Mouse (Mus musculus) gastrocnemius, postnatal 36 days (tissue): ENCODE results near the gene Arhgef25. TPM values are rescaled to one million over a fixed set of nuclear protein-coding genes. Genes with fewer than 3 reads are reported as not detected.
A peak's percentile ranks its signal among the peaks of the same experiment; 100 is the strongest.

Experiments used
- DNase-seq, 2 experiments: peaks; one replicate each; pipeline ENCODE4 v3.0.0; 2022
- intact Hi-C: fragments of 180-260 bp; cut with DNase I; formaldehyde crosslinking; loops from one replicate; pipeline ENCODE4 v1.15.1; 2025
- long read RNA-seq, 2 experiments: library from polyadenylated mRNA; stranded (forward); transcript quantifications; one replicate each; pipeline ENCODE4 v2.0.0; 2021
- total RNA-seq, 2 experiments: library from RNA; stranded (reverse); gene quantifications; 2 replicates each; pipeline ENCODE4 v1.2.3; 2021

Gene Arhgef25
- total RNA-seq, result 1 to 10 TPM; 8.3 to 9.4 TPM
- long read RNA-seq, experiment 1, partial matches to known transcripts, result 1 of 8 reads
- long read RNA-seq, experiment 1, other reads (novel, unspliced or antisense), result 6 of 8 reads
- long read RNA-seq, experiment 2, partial matches to known transcripts, result 0 of 2 reads
- long read RNA-seq, experiment 2, other reads (novel, unspliced or antisense), result 2 of 2 reads

DNA sequence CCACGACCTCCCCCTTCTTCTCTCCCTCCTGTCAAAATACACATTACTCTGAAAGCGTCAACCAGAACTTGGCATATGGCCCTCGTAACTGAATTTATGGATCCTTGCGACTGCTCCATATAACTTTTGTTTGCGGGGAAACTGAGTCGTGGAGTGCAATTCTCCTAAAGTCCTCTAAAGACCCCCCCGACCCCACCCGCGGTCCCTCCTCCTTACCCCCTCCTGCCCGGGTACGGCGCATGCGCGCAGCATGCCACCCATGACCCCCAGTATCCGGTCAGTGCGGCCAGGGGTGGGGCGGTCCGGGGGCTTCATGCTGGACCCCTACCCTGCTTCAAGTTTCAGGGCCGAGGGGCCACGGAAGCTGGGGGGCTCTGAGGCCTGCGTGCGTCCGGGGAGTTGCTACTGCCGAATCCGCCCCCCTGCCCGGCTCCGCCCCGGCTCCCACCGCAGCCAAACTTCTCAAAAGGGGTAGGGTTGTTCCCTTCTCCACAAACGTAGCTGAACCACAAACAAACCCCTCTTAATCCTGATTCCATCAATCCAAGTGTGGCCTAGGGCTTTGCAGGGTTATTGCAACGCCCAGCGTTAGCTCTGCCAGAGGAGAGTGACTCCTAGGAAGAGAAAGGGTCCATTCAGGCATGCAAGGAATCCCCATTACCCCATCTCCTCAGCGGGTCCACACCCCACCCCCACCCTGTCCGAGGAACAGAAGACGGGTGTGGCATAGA, at the start of gene Arhgef25:
Gene Arhgef25 (minus strand): TSS at position 433 of the 731 bp plus-strand sequence.
- DNase-seq, result peak; percentile 69 to 78
- intact Hi-C loops, result no loop called here

DNA sequence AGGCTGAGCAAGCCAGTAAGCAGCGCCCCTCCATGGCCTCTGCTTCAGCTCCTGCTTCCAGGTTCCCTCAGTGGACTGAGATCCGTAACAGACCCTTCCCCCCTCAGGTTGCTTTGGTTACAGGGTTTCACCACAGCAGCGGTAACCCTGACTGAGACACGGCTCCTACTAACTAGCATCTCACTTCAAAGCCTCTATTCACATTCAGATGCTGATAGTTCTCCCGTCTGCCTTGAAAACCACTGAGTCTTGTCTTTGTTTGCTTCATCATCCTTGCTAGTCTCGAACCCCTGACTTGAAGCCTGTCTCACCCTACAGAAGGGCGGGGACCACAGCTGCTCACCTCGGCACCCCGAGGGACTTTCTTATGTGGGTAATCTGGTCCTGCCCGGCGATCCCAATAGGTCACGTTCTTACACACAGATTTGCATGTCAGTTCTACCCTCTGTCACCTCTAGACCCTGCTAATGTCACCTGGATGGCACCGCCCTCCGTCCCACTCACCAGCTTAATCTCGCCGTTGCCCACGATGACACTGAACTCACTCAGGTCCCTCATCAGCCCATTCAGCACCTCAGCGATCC, 48.5 kb upstream of the Arhgef25 start:
- DNase-seq, result no peak
- intact Hi-C loops, result no loop called here

DNA sequence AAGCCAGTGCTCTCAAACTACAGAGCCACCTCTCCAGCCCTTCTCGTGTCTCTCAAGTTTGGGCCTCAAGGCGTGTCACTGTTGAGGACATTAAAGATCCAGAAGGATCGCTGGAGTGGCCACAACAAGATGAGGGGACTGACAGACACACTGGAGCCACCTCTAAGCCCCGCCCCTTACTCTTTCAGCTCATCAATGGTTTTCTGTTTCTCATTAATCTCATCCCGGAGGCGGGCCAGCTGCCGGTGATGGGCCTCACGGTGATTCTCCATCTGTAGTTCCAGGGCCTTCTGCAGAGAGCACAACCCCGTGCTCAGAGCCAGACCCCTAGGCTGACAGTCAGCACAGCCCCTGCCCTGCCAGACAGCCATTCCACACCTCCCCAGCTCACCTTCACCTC, 46.7 kb upstream of the Arhgef25 start:
- intact Hi-C loops, result no loop called here
- DNase-seq, result no peak

DNA sequence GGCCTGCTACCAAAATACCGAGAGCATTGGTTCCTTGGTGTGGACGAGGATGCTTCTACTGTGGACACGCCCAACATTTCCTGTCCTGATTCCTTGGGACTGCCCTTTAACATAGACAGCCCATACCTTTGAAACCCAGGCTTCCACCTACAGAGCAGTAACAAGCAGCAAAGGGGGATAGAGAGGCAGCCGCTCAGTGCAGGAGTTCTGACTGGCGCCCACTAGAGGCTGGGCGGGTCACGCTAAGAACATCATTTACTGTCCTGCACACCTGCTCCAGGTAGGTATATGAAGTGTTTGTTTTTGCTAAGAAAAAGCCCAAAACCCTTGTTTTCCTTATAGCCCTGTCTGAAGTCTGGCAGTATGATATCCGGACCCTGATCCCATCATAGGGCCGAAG, 43.3 kb upstream of the Arhgef25 start:
- DNase-seq, result no peak
- intact Hi-C loops, result no loop called here

DNA sequence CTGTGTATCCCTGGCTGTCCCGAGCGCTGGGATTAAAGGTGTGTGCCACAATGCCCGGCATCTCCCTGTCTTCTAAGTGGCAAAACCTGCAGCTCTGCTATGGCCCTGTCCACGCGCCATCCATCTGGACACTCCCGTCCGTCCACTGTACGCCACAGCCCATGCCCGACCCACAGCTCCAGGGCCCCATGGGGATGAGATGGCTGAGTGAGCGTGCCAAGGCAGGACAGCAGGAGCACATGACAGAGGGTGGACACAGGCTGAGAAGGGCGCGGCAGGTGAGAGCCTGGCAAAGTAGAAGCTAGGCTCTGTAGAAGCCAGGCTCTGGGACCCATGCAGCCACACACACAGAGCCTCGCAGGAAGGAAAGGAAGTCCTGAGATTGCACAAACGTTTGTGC, 41.9 kb upstream of the Arhgef25 start:
- intact Hi-C loops, result no loop called here

DNA sequence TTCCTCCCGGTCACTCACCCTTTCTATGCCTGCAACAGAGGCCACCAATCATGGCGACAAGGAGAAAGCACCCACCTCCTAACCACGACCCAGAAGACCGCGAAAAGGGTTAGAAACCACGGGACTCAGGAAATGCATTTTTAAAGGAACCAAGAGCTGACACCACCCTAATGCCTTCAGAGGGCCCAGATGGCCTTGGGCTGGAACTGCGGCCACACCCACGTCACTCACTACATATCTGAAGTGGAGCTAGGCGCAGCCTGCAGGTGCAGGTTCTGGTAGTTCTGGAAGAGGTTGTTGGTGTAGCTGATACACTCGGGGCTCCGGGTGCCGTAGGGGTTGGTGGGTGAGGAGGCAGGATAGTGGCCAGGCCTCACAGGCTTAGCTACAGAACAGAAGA, 40.8 kb upstream of the Arhgef25 start:
- intact Hi-C loops, result no loop called here
- no peak for DNase-seq

More for the DNA sequence above, 41.9 kb upstream of the Arhgef25 start:
- DNase-seq, result no peak

DNA sequence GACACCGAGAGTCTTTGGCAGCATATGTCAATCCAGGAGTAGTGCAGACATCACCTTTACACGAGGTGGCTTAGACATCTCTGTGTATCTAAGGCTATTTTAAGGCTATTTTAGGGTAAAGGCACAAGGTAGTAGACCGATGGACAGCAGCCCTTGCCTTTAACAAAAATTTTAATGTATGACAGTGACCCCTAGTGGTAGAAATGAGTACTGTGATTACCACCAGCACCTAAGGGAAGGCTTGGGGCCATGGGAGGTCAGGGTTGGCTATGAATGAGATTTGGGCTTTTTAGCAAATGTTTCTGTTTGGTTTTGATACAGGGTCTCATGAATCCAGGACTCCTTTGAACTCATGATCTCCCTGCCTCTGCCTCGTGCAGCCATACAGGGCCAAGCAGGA, 39.0 kb upstream of the Arhgef25 start:
- no peak for DNase-seq
- intact Hi-C loops, result loop anchor here (5.0 kb wide), 1 partner anchor 107 kb away; the partner anchor contains the start of gene Os9

DNA sequence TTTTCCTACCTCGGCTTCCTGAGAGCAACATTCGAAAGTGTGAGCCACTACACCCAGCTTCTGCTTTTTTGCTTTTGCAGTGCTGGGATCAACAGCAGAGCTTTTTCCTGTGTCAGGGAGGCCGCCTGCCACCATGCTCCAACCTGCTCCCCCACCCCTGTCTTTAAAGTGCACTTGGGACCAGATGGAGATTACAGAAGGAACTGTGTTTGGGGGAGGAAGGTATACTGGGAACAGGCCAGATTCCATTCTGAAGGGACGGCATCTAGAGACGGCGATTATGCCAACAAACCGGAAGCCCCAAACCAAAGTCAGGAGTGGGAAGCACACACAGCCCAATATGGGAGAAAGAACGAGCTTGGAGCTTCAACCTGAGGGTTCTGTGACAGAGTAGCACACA, 37.3 kb upstream of the Arhgef25 start:
- intact Hi-C loops, result loop anchor here (2.0 to 5.0 kb wide), 2 partner anchors 50 to 105 kb away; partner anchors contain the start of gene Os9
- no peak for DNase-seq

DNA sequence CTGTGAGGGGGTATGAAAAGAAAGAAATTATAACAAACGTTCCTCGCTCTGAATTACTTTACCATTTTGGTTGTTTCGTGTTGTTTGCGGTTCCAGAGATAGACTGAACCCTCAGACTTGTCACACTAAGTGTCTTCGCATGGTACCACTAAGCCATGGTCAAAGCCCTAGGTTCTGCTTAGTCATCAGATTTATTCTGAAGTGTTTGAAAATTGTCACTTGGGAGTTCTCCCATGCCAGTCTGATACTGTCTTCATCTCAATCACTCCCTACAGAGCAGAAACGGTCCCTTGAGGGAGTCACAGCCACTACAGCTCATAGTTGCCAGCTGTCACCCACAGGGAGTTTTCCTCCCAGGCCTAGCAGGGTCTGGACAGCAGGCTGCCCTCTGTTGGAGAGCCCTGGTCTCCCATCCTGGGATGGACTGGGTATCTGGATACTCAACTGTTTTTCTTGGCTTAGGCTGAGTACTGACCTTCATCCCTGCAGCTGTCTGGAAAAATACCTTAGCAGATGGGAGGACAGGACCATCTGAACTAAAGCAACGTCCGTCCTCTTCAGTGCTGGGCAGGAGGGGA, 36.5 kb upstream of the Arhgef25 start:
- intact Hi-C loops, result loop anchor here (2.0 to 5.0 kb wide), 2 partner anchors 50 to 104 kb away; partner anchors contain the start of gene Os9
- no peak for DNase-seq

DNA sequence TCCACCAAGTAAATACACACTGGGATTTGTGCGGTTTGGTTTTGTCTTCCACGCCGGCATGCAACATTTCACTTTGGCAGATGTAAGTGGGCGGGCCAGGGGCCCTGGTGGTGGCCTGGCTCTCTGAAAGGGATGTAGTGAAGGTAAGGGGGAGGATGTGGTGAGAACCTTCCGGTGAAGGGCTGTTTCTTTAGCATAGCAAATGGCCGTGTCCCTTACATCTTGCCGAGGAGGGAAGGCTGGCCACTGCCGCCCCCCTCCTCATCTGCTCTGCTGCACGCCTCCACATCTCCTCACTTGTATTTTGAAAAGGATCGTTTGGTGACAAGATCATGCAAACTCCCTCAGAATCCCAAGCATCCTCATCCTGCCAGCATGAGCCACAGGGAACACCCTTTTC, 35.8 kb upstream of the Arhgef25 start:
- intact Hi-C loops, result loop anchor here (2.0 to 5.0 kb wide), 2 partner anchors 49 to 103 kb away; partner anchors contain the start of gene Os9
- no peak for DNase-seq

DNA sequence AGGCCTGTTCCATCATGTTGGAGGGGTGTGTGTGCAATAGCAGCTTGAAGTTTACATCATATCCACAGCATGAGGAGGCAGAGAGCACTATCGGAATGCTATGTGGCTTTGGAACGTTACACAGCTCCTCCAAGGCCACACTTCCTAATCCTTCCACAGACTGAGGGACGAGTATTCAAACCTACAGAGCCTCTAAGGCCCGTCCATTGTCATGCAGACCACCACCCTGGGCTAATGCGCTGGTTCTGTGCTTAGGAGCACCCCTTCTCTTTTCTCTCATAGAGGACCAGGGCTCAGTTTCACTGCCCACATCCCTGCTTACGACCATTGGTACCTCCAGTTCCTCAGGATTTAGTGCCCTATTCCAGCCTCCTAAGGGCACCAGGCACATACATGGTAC, 35.3 kb upstream of the Arhgef25 start:
- intact Hi-C loops, result loop anchor here (5.0 kb wide), 1 partner anchor 103 kb away; the partner anchor contains the start of gene Os9
- no peak for DNase-seq

DNA sequence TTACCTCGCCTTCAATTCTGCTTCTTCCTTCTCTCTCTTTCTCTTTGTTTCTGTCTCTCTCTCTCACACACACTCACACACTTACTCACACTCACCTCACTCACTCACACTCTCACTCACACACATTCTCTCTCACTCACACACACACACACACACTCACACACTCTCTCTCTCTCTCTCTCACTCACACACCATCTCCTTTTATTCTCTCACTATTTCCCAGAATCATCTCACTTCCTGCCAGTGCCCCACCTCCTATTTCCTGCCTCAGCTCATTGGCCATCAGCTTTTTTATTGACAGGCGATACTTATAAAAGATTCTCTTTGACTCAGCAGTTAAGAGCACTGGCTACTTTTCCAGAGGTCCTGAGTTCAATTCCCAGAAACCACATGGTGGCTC, 28.5 kb upstream of the Arhgef25 start:
- no peak for DNase-seq
- intact Hi-C loops, result no loop called here

DNA sequence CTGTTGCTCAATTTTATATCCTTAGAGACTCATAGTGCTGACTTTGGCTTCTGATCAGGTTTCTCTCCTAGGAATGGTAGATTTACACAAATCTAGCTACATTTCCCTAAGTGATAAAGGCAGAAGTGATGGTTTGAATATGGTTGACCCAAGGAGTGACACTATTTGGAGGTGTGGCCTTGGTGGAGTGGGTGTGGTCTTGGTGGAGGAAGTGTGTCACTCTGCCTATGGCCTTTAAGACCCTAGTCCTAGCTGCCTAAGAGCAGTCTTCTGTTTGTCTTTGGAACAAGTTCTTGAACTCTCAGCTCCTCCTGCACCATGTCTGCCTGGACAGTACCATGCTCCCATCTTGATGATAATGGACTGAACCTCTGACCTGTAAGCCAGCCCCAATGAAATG, 27.3 kb upstream of the Arhgef25 start:
- DNase-seq, result no peak
- intact Hi-C loops, result no loop called here

DNA sequence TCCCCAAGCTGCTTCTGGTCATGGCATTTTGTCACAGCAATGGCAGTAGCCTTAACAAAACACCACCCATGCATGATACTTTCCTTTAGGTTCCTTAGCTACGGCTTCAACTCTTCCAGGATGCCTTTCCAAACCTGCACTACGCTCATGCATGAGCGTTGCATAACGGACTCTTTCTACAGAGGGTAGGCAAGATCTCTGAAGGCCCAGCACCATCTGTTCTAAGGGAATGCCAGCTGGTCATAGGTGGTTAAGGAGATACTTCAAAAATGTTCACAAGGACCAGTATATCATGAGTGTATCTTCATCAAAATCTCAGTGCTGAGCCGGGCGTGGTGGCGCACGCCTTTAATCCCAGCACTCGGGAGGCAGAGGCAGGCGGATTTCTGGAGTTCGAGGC, 26.6 kb upstream of the Arhgef25 start:
- no peak for DNase-seq
- intact Hi-C loops, result no loop called here

DNA sequence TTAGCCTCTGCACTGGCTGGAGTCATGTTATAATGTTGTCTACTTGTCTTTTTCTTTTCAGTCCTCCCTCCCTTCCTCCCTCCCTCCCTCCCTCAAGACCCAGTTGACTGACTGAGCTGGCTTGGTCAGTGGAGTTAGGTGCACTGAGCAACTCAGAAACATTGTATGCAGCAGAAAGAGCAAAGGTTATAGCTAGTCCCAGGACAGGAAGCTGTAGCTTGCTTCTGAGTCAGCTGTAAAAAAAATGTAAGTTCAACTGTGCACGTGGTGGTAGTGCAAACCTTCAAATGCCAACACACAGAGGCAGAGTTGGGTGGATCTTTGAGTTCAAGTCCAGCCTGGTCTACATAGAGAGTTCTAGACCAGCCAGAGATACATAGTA, 24.5 kb upstream of the Arhgef25 start:
- intact Hi-C loops, result no loop called here
- DNase-seq, result no peak

DNA sequence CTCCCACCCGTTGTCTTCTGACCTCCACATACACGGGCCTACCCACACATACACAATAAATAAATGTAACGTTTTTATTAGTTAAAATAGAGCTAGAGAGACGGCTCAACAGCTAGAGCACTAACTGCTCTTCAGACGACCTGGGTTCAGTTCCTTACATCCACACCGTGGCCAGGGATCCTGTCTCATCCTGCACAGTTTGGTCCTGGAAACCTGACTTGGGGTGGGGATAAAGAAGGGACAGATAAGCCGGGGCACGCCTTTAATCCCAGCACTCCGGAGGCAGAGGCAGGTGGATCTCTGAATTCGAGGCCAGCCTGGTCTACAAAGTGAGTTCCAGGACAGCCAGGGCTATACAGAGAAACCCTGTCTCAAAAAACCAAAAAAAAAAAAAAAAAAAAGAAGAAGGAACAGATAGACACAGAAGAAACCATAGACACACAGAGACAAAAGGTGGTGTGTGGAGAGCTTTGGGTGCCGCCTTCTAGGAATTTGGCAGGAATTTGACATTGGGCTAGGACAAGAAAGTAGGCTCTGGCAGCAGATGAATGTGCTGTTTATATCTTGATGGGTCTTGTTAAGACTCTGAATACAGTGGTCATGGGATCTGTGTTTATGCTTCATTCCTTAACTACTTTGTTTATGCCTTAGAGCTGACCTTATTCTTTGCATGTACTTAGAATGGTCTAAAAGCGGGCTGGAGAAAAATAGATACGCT, 24.0 kb upstream of the Arhgef25 start:
- intact Hi-C loops, result no loop called here
- DNase-seq, result no peak

DNA sequence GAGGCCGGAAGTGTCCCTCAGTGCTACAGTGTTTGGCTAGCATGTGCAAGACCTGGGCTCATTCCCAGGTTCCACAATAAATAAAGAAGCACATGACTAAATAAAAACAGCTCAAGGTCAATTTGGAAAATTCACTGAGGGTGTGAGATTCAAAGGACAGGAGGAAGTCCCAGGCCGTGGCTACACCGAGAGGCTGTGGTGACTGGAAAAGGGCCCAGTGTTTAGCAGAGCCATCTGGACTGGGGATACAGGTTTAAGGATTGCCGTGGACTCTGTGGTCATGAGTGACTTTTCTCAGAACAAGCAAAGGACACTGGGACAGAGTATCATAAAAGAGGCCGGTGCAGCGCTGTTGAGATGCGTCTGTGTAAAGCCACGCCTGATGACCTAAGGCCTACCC, 23.4 kb upstream of the Arhgef25 start:
- DNase-seq, result no peak
- intact Hi-C loops, result no loop called here

DNA sequence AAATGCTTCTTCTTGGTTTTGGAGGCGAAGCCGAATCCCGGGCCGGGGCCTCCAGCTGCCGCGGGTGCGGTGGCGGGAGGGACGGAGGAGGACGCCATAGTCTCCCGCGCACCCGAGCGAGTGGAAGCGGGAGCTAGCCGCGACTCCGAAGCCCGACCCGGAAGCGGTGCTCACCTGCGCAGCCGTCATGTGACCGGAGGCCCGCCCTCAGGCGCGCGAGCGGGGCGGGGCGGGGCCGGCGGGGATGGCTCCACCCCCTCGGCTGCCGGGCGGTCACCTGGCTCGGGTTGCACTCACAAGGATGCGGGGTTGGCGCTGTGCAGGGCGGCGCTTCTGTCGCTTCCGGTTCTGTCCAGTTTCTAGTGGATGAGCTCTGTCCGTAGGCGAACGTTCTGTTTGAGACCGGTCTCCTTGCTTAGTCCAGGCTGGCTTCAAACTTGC, 21.6 kb upstream of the Arhgef25 start, which contains the start of gene Pip4k2c:
Gene Pip4k2c (minus strand): TSS at position 172 of the 441 bp plus-strand sequence.
- peak; percentile 82 to 83 for DNase-seq
- intact Hi-C loops, result no loop called here

DNA sequence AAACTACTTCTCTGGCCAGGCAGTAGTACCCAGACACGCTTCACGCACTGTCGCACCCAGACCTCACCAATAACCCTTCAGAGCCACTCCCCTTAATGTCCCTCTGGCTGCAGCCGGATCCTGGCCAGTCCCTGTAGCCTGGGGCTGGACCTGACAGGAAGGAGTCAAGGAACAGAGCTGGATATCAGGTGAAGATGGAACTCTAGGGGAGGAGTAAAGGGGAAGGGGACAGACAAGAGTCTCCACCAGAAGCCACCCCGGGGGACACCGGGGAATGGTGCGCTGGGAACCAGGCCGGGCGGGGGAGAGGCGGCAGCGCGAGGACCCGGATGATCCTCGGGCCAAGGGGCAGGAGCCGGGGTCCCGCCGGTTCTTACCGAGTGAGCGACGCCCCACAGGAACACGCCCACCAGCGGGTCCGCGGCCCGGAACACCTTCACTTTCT, 21.1 kb upstream of the Arhgef25 start:
- no peak for DNase-seq
- intact Hi-C loops, result no loop called here

DNA sequence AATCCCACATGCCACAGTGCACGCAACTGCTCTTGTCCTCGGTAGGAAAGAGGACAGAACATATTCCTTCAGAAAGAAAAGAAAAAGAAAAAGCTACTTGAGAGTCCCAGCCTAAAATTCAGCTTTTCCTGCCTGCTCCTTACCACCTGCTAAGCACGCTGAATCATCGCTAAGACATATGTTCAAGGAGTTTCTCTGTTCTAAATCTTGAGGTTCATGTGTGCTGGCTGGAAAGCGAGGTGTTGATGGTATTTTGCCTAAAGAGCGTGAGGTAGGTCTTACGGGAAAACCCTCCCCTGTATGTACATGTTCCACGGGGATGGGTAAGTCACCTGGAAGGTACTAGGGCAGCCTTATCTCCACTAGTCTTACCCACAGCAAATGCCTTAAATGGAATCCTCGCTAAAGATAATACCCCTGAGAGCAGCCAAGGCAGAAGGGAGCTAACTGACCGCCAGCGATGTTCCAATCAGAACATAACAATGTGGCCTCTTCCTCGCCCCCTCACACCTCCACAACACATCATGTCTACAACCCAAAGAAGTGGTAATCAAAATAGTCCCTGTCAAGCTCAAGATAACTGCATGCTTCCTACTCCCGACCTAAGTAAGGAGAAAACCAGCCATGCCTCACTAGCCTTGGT, 20.2 kb upstream of the Arhgef25 start:
- DNase-seq, result no peak
- intact Hi-C loops, result no loop called here
